Mouse (Mus musculus): ENCODE data around the gene Gfi1. TPM values are rescaled to one million over a fixed set of nuclear protein-coding genes. Genes with fewer than 3 reads are reported as not detected.

Gene Gfi1
- polyA plus RNA-seq, 1 experiment = 0.09 TPM

GRCm38 (mm10) chr5:107738296-107738695 lies 12.5 kb upstream of the Gfi1 start:
- Histone ChIP-seq H3ac (ENCODE audit: control insufficient read depth, insufficient read length, low read depth) (no peak overlapping the region), H3K27me3 (ENCODE audit: control insufficient read depth, insufficient read depth, insufficient read length) (no peaks in the 10 kb centered on the region), H3K4me3 (ENCODE audit: insufficient read depth, poor library complexity, severe bottlenecking) (no peak overlapping the region), H3K79me3 (ENCODE audit: low read depth) (no peaks in the 10 kb centered on the region), H3K79me2 (ENCODE audit: control insufficient read depth, insufficient read depth) (no peaks in the 10 kb centered on the region), H3K36me3 (ENCODE audit: control insufficient read depth, insufficient read depth) (no peaks in the 10 kb centered on the region)
- no peak for TF ChIP-seq CEBPB (IDR thresholded peaks at IDR 0.05; ENCODE audit: low read depth)
- no peak for TF ChIP-seq MYOD1 (IDR thresholded peaks at IDR 0.05; ENCODE audit: control insufficient read depth, insufficient read length, low read depth)
- no peak for TF ChIP-seq CTCF (IDR thresholded peaks at IDR 0.05; ENCODE audit: control insufficient read depth, insufficient read depth, insufficient read length)
- no peak for TF ChIP-seq FOSL1 (IDR thresholded peaks at IDR 0.05; ENCODE audit: insufficient read depth, low read length, poor library complexity, severe bottlenecking)
- no peak for TF ChIP-seq MYOG (IDR thresholded peaks at IDR 0.05; ENCODE audit: control insufficient read depth, extremely low read depth, insufficient read length)
- no peak for TF ChIP-seq USF1 (IDR thresholded peaks at IDR 0.05; ENCODE audit: low read depth)
- no peak for TF ChIP-seq MAX (IDR thresholded peaks at IDR 0.05)

- TF ChIP-seq FOSL1 (IDR thresholded peaks at IDR 0.05; ENCODE audit: insufficient read depth, low read length, poor library complexity, severe bottlenecking) (no peak), CTCF (IDR thresholded peaks at IDR 0.05; ENCODE audit: control insufficient read depth, insufficient read depth, insufficient read length) (no peak), MAX (IDR thresholded peaks at IDR 0.05) (no peak), USF1 (IDR thresholded peaks at IDR 0.05; ENCODE audit: low read depth) (no peak), MYOD1 (IDR thresholded peaks at IDR 0.05; ENCODE audit: control insufficient read depth, insufficient read length, low read depth) (no peak)
- Histone ChIP-seq H3K4me3 (ENCODE audit: insufficient read depth, poor library complexity, severe bottlenecking) (no peak overlapping the region), H3K79me3 (ENCODE audit: low read depth) (no peaks in the 10 kb centered on the region), H3K27me3 (ENCODE audit: control insufficient read depth, insufficient read depth, insufficient read length) (no peaks in the 10 kb centered on the region), H3K79me2 (ENCODE audit: control insufficient read depth, insufficient read depth) (no peaks in the 10 kb centered on the region), H3ac (ENCODE audit: control insufficient read depth, insufficient read length, low read depth) (no peak overlapping the region), H3K36me3 (ENCODE audit: control insufficient read depth, insufficient read depth) (no peaks in the 10 kb centered on the region)
Observed at GRCm38 (mm10) chr5:107736171-107736570, 10.3 kb upstream of the Gfi1 start.

- Histone ChIP-seq H3K79me2 (ENCODE audit: control insufficient read depth, insufficient read depth) (no peaks in the 10 kb centered on the region), H3ac (ENCODE audit: control insufficient read depth, insufficient read length, low read depth) (no peak overlapping the region), H3K4me3 (ENCODE audit: insufficient read depth, poor library complexity, severe bottlenecking) (no peak overlapping the region), H3K79me3 (ENCODE audit: low read depth) (no peaks in the 10 kb centered on the region), H3K36me3 (ENCODE audit: control insufficient read depth, insufficient read depth) (no peaks in the 10 kb centered on the region), H3K27me3 (ENCODE audit: control insufficient read depth, insufficient read depth, insufficient read length) (no peaks in the 10 kb centered on the region)
- TF ChIP-seq MYOD1 (IDR thresholded peaks at IDR 0.05; ENCODE audit: control insufficient read depth, insufficient read length, low read depth) = no peak
- TF ChIP-seq USF1 (IDR thresholded peaks at IDR 0.05; ENCODE audit: low read depth) = no peak
- TF ChIP-seq MYOG (IDR thresholded peaks at IDR 0.05; ENCODE audit: control insufficient read depth, extremely low read depth, insufficient read length) = no peak
- TF ChIP-seq CTCF (IDR thresholded peaks at IDR 0.05; ENCODE audit: control insufficient read depth, insufficient read depth, insufficient read length) = no peak
- TF ChIP-seq CEBPB (IDR thresholded peaks at IDR 0.05; ENCODE audit: low read depth) = no peak
- TF ChIP-seq FOSL1 (IDR thresholded peaks at IDR 0.05; ENCODE audit: insufficient read depth, low read length, poor library complexity, severe bottlenecking) = no peak
- TF ChIP-seq MAX (IDR thresholded peaks at IDR 0.05) = no peak
Observed at GRCm38 (mm10) chr5:107731844-107732243, 6.0 kb upstream of the Gfi1 start.

GRCm38 (mm10) chr5:107731408-107731807 lies 5.6 kb upstream of the Gfi1 start:
- Histone ChIP-seq H3ac (ENCODE audit: control insufficient read depth, insufficient read length, low read depth) (no peak overlapping the region), H3K27me3 (ENCODE audit: control insufficient read depth, insufficient read depth, insufficient read length) (no peaks in the 10 kb centered on the region), H3K36me3 (ENCODE audit: control insufficient read depth, insufficient read depth) (no peaks in the 10 kb centered on the region), H3K4me3 (ENCODE audit: insufficient read depth, poor library complexity, severe bottlenecking) (no peak overlapping the region), H3K79me3 (ENCODE audit: low read depth) (no peaks in the 10 kb centered on the region), H3K79me2 (ENCODE audit: control insufficient read depth, insufficient read depth) (no peaks in the 10 kb centered on the region)
- TF ChIP-seq FOSL1 (IDR thresholded peaks at IDR 0.05; ENCODE audit: insufficient read depth, low read length, poor library complexity, severe bottlenecking) (no peak), MAX (IDR thresholded peaks at IDR 0.05) (no peak), USF1 (IDR thresholded peaks at IDR 0.05; ENCODE audit: low read depth) (no peak), CTCF (IDR thresholded peaks at IDR 0.05; ENCODE audit: control insufficient read depth, insufficient read depth, insufficient read length) (no peak), MYOG (IDR thresholded peaks at IDR 0.05; ENCODE audit: control insufficient read depth, extremely low read depth, insufficient read length) (no peak)

GRCm38 (mm10) chr5:107727007-107727402 lies 1.2 kb upstream of the Gfi1 start:
- no peak for TF ChIP-seq USF1 (IDR thresholded peaks at IDR 0.05; ENCODE audit: low read depth)
- H3ac ChIP-seq (ENCODE audit: control insufficient read depth, insufficient read length, low read depth) = no peak overlapping the region
- H3K4me3 ChIP-seq (ENCODE audit: insufficient read depth, poor library complexity, severe bottlenecking) = no peak overlapping the region
- H3K79me3 ChIP-seq (ENCODE audit: low read depth) = no peaks in the 10 kb centered on the region
- H3K36me3 ChIP-seq (ENCODE audit: control insufficient read depth, insufficient read depth) = no peaks in the 10 kb centered on the region
- H3K79me2 ChIP-seq (ENCODE audit: control insufficient read depth, insufficient read depth) = no peaks in the 10 kb centered on the region
- H3K27me3 ChIP-seq (ENCODE audit: control insufficient read depth, insufficient read depth, insufficient read length) = peaks cover 18% of the 10 kb centered on the region

GRCm38 (mm10) chr5:107726281-107727006 lies 608 bp upstream of the Gfi1 start:
- no peak for TF ChIP-seq CEBPB (IDR thresholded peaks at IDR 0.05; ENCODE audit: low read depth)
- peaks cover 22% of the 10 kb centered on the region for H3K27me3 ChIP-seq (ENCODE audit: control insufficient read depth, insufficient read depth, insufficient read length)
- no peak overlapping the region for H3K4me3 ChIP-seq (ENCODE audit: insufficient read depth, poor library complexity, severe bottlenecking)
- no peaks in the 10 kb centered on the region for H3K79me3 ChIP-seq (ENCODE audit: low read depth)
- H3K79me2 ChIP-seq (ENCODE audit: control insufficient read depth, insufficient read depth) = no peaks in the 10 kb centered on the region
- H3ac ChIP-seq (ENCODE audit: control insufficient read depth, insufficient read length, low read depth) = no peak overlapping the region
- H3K36me3 ChIP-seq (ENCODE audit: control insufficient read depth, insufficient read depth) = no peaks in the 10 kb centered on the region
